Mouse (Mus musculus) hindbrain, embryonic 13.5 days (tissue): ENCODE measurements around the gene Sae1. TPM values are rescaled to one million over a fixed set of nuclear protein-coding genes. Genes with fewer than 3 reads are reported as not detected.

Experiments
- ATAC-seq: fragments of 200-750 bp; cut with Nextera tagmentation; 2 replicates; pipeline ENCODE4 v1.8.0; 2017; ENCODE audit warnings: moderate TSS enrichment; ENCODE audit not compliant: low FRiP score
- H3K27ac ChIP-seq: fragments of 300-500 bp; sonication (generic); 2 replicates; pipeline ENCODE4 v1.5.1; 2015; ENCODE audit warnings: inconsistent platforms, mild to moderate bottlenecking, moderate library complexity
- H3K27me3 ChIP-seq: fragments of 300-500 bp; sonication (generic); 2 replicates; pipeline ENCODE4 v1.6.1; 2015; ENCODE audit warnings: mild to moderate bottlenecking, inconsistent platforms
- H3K36me3 ChIP-seq: fragments of 300-500 bp; sonication (generic); 2 replicates; pipeline ENCODE4 v1.6.1; 2015; ENCODE audit warnings: mild to moderate bottlenecking, inconsistent platforms
- H3K4me1 ChIP-seq: fragments of 300-500 bp; sonication (generic); replicated peaks from 2 replicates; pipeline ENCODE4 v1.6.1; 2015; ENCODE audit warnings: inconsistent platforms
- H3K4me2 ChIP-seq: fragments of 300-500 bp; sonication (generic); 2 replicates; pipeline ENCODE4 v1.6.1; 2015; ENCODE audit warnings: inconsistent platforms, mild to moderate bottlenecking, moderate library complexity
- H3K4me3 ChIP-seq: fragments of 300-500 bp; sonication (generic); 2 replicates; pipeline ENCODE4 v1.5.1; 2015; ENCODE audit warnings: mild to moderate bottlenecking, inconsistent platforms
- H3K9ac ChIP-seq: fragments of 300-500 bp; sonication (generic); 2 replicates; pipeline ENCODE4 v1.6.1; 2015; ENCODE audit warnings: mild to moderate bottlenecking, inconsistent platforms
- H3K9me3 ChIP-seq: fragments of 300-500 bp; sonication (generic); 2 replicates; pipeline ENCODE4 v1.6.1; 2016; ENCODE audit warnings: inconsistent platforms
- WGBS: fragments of 180-500 bp; shearing (Covaris S2); methylation state at CpG from one replicate; pipeline ENCODE4 v1.1.7; 2015; 5-methylcytosine and 5-hydroxymethylcytosine counted together
- polyA plus RNA-seq: library from polyadenylated mRNA; unstranded; fragments of >200 nt; fragmentation: Nextera tagmentation; extraction: Ambion mirVana; gene quantifications from 2 replicates; pipeline ENCODE4 v1.2.1, GENCODE M21; 2015

Sae1 gene
- polyA plus RNA-seq, 1 experiment from 2014 or later = 260 TPM

DNA sequence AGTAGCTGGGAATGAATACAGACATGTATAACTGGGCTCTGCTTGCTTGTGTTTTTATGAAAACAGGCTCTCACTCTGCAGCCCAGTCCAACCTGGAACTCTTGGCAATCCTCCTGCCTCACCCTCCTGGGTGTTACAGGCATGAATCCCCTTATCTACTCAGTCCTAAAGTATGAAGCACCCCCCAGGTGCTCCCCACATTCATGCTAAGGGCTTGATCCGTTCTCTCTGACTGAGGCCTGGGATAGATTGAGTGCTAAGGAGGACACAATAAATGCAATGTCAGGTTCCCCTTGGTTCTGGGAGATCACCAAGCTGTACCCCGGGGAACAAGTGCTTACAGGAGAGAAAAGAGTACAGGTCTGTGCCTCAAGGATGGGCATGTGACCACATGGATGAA, 90.0 kb downstream of the Sae1 start:
- Histone ChIP-seq H3K4me2 (0 out of 2 replicates have a peak overlapping the region, but pooled peaks have one; percentile 63), H3K4me3 (no peak overlapping the region; the same call in 1 of the 2 replicates), H3K27ac (0 out of 2 replicates have a peak overlapping the region, but pooled peaks have one; percentile 56), H3K9ac (peak overlapping the region; percentile 66; the same call in 1 of the 2 replicates), H3K9me3 (no peaks in the 10 kb centered on the region), H3K4me1 (peaks cover 40% of the 10 kb centered on the region), H3K27me3 (no peaks in the 10 kb centered on the region), H3K36me3 (no peaks in the 10 kb centered on the region)
- 57% methylated on average over 2 of the region's 2 CpGs for WGBS
- ATAC-seq = no peak

DNA sequence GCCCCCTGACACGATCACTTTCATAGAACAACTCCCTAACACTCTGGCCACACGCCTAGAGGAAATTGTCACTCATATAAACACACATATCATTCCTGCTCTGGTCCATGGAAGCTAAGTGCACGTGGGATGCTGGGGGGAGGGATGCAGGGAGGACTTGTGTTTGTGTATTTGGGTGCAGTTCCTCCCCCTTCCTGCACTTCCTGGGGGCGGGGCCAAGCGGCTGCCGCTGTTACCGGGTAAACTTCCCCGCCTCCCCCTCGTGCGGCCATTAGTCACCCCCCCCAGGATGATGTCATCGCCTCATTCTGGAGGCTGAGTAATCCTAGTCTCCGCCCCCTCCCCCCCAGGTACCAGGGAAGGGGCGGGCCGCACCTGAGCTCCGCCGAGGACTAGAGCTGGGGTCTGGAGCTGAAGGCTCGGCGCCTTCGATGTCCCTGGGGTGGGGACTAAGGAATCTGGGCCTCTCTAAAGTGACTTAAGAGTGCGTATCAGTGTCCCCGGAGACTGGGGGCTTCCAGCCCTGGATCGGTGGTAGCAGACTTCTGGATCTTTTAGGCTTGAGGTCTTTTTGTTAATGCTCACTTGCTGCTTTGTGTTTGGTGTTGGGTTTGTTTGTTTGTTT, 90.7 kb downstream of the Sae1 start:
- Histone ChIP-seq H3K4me3 (peak overlapping the region; percentile 37), H3K27me3 (no peaks in the 10 kb centered on the region), H3K4me1 (peaks cover 40% of the 10 kb centered on the region), H3K27ac (peak overlapping the region; percentile 56), H3K9ac (peak overlapping the region; percentile 66), H3K9me3 (no peaks in the 10 kb centered on the region), H3K36me3 (no peaks in the 10 kb centered on the region), H3K4me2 (peak overlapping the region; percentile 63)
- WGBS = under 1% methylated on average over 22 of the region's 22 CpGs
- ATAC-seq = peak; percentile 8; the same call in 1 of the 2 replicates

DNA sequence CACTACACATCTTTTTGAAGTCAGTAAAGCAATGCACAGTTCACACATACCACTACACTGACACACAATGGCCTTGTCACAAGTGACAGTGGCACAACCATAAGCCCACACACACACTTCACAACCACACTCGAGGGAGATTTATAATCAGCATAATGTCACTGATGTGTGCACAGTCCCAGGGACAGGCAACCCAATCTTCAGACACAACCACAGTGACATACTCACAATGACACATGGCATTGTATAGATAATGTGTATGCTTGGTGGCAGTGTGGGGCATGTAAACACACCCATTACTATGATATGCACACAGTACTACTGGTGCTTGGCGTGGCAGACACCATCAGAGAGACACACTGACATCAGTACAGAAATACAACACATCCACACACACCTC, 91.5 kb downstream of the Sae1 start:
- Histone ChIP-seq H3K9ac (0 out of 2 replicates have a peak overlapping the region, but pooled peaks have one; percentile 66), H3K4me3 (no peak overlapping the region), H3K27ac (peak overlapping the region; percentile 56), H3K4me2 (peak overlapping the region; percentile 91), H3K9me3 (no peaks in the 10 kb centered on the region), H3K27me3 (no peaks in the 10 kb centered on the region), H3K36me3 (no peaks in the 10 kb centered on the region), H3K4me1 (peaks cover 40% of the 10 kb centered on the region)
- whole genome bisulfite sequencing = 41% methylated on average over 2 of the region's 2 CpGs
- peak; percentile 0; the same call in 1 of the 2 replicates for ATAC-seq

DNA sequence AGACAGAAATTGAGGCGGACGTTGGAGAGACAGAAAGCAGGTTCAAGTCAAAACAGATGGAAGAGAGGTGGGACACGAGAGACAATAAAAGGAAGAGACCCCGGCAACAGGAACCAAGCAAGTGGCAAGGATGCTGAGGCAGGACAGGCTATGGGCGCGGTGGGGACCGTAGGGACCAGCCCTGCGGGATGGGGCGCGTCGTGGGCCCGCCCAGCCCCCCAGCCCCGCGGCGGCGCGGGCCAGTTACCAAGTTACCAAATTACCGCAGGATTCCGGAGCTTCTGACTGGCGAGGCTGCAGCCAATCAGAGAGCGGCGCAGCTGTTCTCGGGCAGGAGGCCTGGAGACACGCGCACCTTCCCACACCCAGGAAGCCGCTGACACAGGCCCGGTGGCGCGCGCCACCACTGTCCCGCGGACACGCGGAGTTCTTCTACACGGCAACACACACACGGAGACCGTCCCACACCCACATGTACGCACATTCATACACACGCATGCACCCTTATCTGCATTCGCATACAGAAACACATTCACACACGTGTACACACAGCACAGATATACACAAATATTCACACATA, 92.2 kb downstream of the Sae1 start:
- Histone ChIP-seq H3K27me3 (no peaks in the 10 kb centered on the region), H3K36me3 (no peaks in the 10 kb centered on the region), H3K4me1 (peaks cover 40% of the 10 kb centered on the region), H3K27ac (peak overlapping the region; percentile 85), H3K4me3 (peak overlapping the region; percentile 48), H3K4me2 (peak overlapping the region; percentile 91), H3K9ac (peak overlapping the region; percentile 68), H3K9me3 (no peaks in the 10 kb centered on the region)
- WGBS = 2% methylated on average over 41 of the region's 41 CpGs
- ATAC-seq = peak; percentile 33

DNA sequence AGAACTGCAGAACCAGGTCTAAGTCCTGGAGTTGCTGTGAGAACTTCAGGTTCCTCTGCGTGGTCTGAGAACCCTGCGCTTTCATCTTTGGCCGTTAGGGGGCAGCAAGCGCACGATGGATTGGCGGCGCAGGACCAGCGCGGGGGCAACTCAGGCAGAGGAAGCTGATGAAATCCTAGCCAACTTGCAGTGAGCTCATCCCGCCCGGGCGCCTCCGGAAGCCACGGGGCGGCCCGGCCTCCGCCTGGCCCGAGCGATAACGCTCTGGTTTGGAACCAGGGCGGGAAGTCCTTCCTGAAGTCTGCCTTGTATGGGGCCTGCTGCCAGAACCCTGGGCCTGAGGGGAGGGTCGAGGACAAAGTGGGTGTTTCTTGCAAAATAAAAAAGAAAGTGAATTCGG, 92.8 kb downstream of the Sae1 start:
- peak overlapping the region; percentile 85 for H3K27ac ChIP-seq
- H3K9me3 ChIP-seq = no peaks in the 10 kb centered on the region
- peaks cover 36% of the 10 kb centered on the region for H3K4me1 ChIP-seq
- H3K9ac ChIP-seq = peak overlapping the region; percentile 68
- peak overlapping the region; percentile 91 for H3K4me2 ChIP-seq
- H3K27me3 ChIP-seq = no peaks in the 10 kb centered on the region
- under 1% methylated on average over 23 of the region's 23 CpGs for WGBS
- H3K36me3 ChIP-seq = no peaks in the 10 kb centered on the region
- peak overlapping the region; percentile 48 for H3K4me3 ChIP-seq
- ATAC-seq = peak; percentile 53

DNA sequence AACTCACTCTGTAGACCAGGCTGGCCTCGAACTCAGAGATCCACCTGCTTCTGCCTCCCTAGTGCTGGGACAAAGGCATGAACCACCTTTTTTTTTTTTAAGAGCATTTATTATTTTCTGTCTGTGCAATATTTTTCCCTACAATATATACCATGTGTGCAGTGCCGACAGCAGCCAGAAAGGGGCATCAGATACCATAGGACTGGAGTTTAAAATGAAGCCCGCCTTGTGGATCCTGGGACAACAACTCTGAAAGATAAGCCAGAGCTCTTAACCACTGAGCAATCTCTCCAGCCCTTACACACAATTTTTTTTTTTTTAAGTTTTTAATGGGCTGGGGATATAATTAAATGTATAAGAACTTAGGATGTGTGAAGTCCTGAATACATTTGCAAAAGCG, 93.3 kb downstream of the Sae1 start:
- WGBS = 36% methylated on average over 4 of the region's 4 CpGs
- H3K36me3 ChIP-seq = no peaks in the 10 kb centered on the region
- no peak overlapping the region for H3K9ac ChIP-seq
- H3K9me3 ChIP-seq = no peaks in the 10 kb centered on the region
- H3K4me1 ChIP-seq = peaks cover 34% of the 10 kb centered on the region
- no peak overlapping the region for H3K27ac ChIP-seq
- H3K4me2 ChIP-seq = peak overlapping the region; percentile 91
- no peak overlapping the region for H3K4me3 ChIP-seq
- H3K27me3 ChIP-seq = no peaks in the 10 kb centered on the region
- ATAC-seq = no peak

DNA sequence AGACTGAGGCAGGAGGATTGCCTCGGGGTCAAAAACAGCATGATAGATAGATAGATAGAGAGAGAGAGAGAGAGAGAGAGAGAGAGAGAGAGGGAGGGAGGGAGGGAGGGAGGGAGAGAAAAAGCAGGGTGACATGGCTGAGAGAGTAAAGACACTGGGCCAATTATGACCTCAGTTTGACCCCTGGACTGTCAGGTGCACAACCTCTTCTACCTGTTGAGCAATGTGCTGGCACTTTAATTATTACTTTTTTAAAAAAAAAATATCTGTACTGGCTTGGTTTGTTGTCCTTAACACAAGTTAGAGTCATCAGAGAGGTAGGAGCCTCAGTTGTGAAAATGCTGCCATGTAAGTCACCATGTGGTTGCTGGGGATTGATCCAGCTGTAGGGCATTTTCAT, 99.8 kb downstream of the Sae1 start:
- Histone ChIP-seq H3K4me1 (peaks cover 10% of the 10 kb centered on the region), H3K36me3 (peaks cover 15% of the 10 kb centered on the region), H3K9ac (no peak overlapping the region), H3K4me2 (no peak overlapping the region), H3K4me3 (no peak overlapping the region), H3K27ac (no peak overlapping the region), H3K9me3 (no peaks in the 10 kb centered on the region), H3K27me3 (no peaks in the 10 kb centered on the region)
- 76% methylated on average over 1 of the region's 1 CpGs for WGBS
- ATAC-seq = no peak

DNA sequence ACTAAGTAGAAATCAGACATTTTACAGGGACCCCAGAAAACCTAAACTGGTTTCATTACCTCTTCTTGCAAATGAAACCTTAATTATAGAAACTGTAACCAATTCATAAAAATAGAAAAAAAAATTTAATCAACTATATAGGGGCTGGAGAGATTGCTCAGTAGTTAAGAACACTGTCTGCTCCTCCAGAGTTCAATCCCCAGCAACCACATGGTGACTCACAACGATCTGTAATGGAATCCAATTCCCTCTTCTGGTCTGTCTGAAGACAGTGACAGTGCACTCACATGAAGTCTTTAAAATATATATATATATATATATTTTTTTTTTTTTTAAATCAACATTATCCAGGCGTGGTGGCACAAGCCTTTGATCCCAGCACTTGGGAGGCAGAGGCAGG, 100.6 kb downstream of the Sae1 start:
- Histone ChIP-seq H3K9ac (peak overlapping the region; percentile 74), H3K27me3 (no peaks in the 10 kb centered on the region), H3K4me3 (peak overlapping the region; percentile 65), H3K36me3 (peaks cover 23% of the 10 kb centered on the region), H3K9me3 (no peaks in the 10 kb centered on the region), H3K4me2 (peak overlapping the region; percentile 53), H3K27ac (peak overlapping the region; percentile 96), H3K4me1 (peaks cover 10% of the 10 kb centered on the region)
- ATAC-seq = no peak
- 83% methylated on average over 2 of the region's 2 CpGs for WGBS

DNA sequence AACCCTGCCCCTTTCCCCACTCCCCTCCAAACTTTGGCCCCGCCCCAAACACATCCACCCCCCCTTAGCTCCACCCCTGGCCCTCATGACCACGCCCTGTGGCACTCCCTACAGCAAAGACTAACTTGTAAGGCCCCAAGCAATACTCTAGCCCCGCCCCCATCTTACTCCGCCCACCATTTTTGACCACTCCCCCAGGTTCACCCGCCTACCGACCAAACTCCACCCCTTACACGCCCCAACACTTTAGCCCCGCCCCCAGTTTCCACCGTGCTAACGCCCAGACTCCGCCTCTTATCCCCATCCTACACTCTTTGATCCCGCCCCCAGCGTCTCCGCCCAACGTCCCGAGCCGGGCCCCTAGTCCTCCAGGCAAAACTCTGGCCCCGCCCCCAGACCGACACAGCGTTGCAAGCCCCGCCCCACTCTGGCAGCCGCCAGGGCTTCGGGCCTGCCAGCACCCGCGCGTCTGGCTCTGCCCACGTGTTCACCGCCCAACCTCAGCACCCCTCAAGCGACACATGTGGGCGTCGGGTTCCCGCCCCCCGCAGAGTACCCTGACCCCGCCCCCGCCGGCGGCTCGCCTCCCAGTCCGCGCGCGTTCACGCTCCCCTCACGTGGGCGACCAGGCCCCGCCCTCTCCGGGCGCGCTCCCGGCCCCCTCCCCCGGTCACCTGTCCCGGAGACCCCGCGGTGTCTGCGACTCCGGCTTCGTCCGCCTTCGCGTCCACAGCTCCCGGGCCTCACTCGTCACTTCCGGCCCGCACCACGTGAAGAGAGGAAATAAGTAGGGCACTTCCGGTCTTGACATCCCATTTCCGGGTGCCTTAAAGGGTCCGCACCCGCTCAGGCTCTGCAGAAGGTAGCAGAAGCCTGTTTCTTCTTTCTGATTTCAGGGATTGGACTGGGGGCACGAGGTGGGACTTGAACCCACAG, 101.3 kb downstream of the Sae1 start, which contains the start of gene Ccdc9:
Gene Ccdc9, minus strand, starts transcription at position 770 of the 936 bp plus-strand sequence.
- peak within 1 kb of the TSS; percentile 53 for H3K4me2 ChIP-seq
- H3K27me3 ChIP-seq = no peaks in the 10 kb centered on the region
- peaks cover 30% of the 10 kb centered on the region for H3K36me3 ChIP-seq
- ATAC-seq = peak; percentile 94
- peak within 1 kb of the TSS; percentile 65 for H3K4me3 ChIP-seq
- peak within 1 kb of the TSS; percentile 74 for H3K9ac ChIP-seq
- under 1% methylated on average over 67 of the region's 70 CpGs for WGBS
- H3K27ac ChIP-seq = peak within 1 kb of the TSS; percentile 96
- peaks cover 10% of the 10 kb centered on the region for H3K4me1 ChIP-seq
- no peaks in the 10 kb centered on the region for H3K9me3 ChIP-seq

DNA sequence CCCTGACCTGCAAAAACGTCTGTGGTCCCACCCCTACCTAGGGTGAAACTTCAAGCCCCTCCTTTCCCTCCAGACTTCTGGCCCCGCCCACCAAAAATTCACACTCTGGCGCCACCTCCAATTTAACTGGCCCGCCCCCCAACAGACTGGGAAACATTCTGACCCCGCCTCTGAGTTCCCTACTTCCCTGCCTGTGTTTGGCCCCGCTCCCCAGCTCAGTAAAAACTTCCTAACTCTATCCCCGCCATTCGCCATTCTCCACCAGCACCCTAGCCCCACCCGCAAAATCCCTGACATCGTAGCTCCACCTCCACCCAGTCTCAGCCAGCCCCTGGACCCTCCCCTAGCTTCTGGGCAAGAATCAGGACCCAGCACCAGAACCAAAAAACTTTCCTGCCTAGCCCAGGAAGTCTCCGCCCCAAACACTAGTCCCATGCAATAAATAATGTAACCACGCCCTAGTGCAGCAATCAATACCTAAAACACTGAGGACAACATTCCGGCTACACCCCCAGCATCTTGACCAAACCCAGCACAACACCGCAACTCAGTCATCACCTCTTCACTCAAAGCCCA, 102.1 kb downstream of the Sae1 start:
- H3K4me3 ChIP-seq = peak overlapping the region; percentile 65
- H3K4me2 ChIP-seq = peak overlapping the region; percentile 53
- H3K36me3 ChIP-seq = peaks cover 38% of the 10 kb centered on the region
- ATAC-seq = peak; percentile 59
- H3K4me1 ChIP-seq = peaks cover 10% of the 10 kb centered on the region
- no peak overlapping the region for H3K9ac ChIP-seq
- WGBS = 5% methylated on average over 14 of the region's 14 CpGs
- peak overlapping the region; percentile 96 for H3K27ac ChIP-seq
- no peaks in the 10 kb centered on the region for H3K9me3 ChIP-seq
- no peaks in the 10 kb centered on the region for H3K27me3 ChIP-seq

DNA sequence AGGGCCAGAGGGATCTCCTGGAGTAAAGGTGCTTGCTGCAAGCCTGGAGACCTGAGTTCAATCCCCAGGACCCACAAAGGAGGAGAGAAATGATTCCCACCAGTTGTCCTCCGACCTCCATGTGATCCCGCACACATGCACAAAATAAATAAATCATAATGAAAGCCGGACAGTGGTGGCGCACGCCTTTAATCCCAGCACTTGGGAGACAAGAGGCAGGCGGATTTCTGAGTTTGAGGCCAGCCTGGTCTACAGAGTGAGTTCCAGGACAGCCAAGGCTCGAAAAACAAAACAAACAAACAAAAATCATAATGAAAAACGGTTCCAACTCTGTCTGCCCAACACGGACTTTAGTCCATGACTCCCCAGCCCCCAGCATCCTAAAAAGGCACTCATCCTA, 102.7 kb downstream of the Sae1 start:
- H3K4me1 ChIP-seq = peaks cover 10% of the 10 kb centered on the region
- H3K36me3 ChIP-seq = peaks cover 44% of the 10 kb centered on the region
- 78% methylated on average over 9 of the region's 9 CpGs for WGBS
- no peak for ATAC-seq
- H3K9me3 ChIP-seq = no peaks in the 10 kb centered on the region
- no peak overlapping the region for H3K4me3 ChIP-seq
- no peak overlapping the region for H3K9ac ChIP-seq
- 0 out of 2 replicates have a peak overlapping the region, but pooled peaks have one; percentile 40 for H3K27ac ChIP-seq
- peak overlapping the region; percentile 53 for H3K4me2 ChIP-seq
- no peaks in the 10 kb centered on the region for H3K27me3 ChIP-seq

DNA sequence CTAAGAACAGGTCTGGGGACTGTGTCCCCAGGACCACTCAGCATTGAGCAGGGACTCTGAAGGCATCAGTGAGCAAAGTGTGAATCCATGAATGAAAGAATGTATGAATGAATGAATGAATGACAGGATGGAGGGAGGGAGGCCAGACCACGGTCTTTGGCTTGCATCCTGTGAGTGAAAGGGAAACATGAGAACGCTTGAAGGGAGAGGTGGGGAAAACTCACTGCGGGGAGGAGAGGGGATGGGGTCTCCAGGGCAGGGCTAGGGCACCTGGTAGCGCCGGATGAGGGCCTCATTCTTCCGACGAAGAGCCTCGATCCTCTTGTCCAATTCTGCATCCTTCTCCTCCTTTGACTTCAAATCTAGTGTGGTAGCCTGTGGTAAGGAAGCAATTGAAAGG, 103.6 kb downstream of the Sae1 start:
- WGBS = 92% methylated on average over 8 of the region's 8 CpGs
- no peak for ATAC-seq

More for the DNA sequence above, 103.6 kb downstream of the Sae1 start:
- no peaks in the 10 kb centered on the region for H3K27me3 ChIP-seq
- H3K36me3 ChIP-seq = peaks cover 47% of the 10 kb centered on the region
- no peak overlapping the region for H3K4me2 ChIP-seq
- H3K4me3 ChIP-seq = no peak overlapping the region
- peaks cover 10% of the 10 kb centered on the region for H3K4me1 ChIP-seq
- H3K9ac ChIP-seq = no peak overlapping the region
- no peak overlapping the region for H3K27ac ChIP-seq
- H3K9me3 ChIP-seq = no peaks in the 10 kb centered on the region
